Mouse (Mus musculus) embryo, embryonic 11.5 days (tissue): ENCODE results near the gene Il16.
A peak's percentile ranks its signal among the peaks of the same experiment; 100 is the strongest.
"Not testable (repeated sequence)": the region's sequence is repeated elsewhere in the genome, so short reads cannot be mapped to it uniquely, and the experiment has no call there.

Experiments
- DNase-seq: peaks from one replicate; pipeline ENCODE4 v3.0.0-alpha.2; 2012; ENCODE audit warnings: low read depth, low spot score

Il16 gene

DNA sequence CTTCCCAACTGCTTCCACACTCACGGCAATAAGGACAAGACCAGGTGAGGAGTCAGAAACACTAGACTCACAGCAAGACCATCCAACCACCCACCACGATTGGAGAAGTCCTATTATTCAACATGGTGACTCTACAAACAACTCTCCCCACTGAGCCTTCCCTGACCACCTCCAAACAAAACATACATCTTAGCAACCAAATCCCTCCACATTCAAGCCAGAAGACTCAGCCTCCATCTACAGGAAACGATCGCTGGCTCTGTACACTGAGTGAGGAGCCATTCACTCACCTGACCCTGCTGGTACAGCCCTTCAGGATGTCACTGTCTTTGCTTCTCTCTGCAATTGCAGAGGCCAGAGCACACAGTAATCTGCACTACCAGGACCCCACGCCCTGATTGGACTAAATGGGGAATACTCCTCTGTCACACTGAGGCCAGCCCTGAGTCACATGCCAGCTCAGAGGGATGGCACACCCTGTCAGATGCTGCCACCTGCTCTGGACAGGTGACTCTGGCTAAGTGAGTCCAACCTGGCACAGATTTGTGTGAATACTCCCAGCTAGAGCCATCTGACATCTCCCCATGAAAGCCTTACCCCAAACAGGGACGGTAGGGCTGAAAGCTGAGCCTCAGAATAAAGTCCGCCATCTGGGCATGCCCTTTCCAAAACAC lies 10.3 kb downstream of the Il16 start:
- no peak for DNase-seq

DNA sequence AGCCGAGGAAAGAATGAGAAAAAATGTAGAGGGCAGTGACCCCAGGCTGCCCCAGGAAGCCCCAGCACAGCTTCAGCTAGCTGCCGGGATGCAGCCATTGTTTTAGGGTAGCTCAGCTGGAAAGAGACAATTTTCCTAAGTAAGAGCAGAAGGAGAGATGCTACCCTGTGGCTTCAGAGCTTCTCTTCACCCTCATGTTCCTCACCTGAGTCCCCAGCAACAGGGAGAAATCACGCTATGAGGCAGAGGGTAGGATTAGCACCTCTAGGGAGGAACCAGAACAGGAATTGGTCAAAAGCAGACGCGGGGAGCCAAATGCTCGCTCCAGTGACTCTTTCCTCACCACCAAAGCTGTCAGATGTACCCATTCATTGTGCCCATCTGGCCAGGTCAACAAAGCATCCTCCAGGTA lies 10.8 kb downstream of the Il16 start:
- no peak for DNase-seq

DNA sequence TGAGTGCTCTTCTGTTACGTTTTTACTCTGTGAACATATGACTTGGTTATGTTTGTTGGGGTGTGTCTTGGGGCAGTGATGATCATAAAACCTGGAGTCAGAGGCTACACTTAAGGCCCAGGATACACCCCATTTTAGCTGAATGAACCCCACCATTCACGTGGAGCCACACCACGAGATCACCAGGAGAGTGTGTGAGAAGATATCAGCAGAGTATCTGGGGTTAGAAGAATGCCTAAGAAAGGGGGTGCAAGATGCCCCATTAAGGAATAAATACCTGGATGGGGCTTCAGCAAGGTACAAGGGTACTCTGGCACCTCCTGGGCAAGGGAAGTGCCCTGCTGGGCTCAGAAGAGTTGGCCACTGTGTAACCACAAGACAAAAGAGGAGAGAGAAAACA lies 11.3 kb downstream of the Il16 start:
- DNase-seq: no peak

DNA sequence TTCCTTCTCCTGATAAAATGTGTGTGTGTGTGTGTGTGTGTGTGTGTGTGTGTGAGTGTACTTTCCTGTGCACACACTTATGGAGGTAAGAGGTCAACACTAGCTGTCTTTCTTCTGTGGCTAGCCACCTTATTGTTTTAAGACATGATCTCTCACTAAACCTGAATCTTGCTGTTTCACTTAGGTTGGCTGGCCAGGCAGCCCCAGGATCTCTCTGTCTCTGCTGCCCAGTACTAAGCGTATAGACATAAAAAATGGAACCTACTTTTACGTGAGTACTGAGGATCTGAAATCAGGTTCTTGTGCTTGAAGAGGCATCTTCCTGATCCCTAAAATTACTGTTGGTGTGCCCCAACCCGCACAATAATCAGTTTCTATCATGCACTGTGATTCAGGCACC lies 12.7 kb downstream of the Il16 start:
- no peak for DNase-seq

DNA sequence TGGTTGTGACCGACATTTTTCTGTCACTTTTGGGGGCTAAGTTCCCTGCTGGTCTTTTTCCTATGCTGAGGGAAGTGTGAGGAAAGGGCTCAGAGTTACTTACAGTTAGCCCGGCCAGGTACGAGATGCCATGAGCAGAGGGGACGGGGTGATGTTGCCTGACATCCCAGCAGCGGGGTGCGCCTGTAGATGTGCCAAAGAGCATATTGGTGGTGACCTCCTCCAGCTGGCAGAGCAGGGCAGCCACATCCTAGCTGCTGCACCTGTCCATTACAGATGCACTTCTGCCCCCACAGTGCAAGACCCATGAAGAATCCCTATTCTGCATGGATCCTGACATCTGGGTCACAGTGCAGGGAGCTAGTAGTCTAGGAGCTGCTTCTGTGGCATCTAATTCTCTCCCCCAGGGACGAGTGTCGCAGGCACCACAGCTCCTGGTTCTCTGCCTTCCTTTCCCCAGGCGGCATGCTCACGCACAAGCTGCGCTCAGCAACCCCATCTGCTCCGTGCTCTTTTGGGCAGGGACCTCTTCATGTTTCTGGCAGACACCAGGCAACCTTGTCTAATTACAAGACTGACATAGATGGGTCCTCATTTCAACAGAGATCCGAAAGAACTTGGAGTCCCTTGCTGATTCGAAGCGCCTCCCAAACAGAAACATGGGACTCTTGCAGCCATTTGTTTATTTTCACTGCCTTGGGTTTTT lies 13.4 kb downstream of the Il16 start:
- DNase-seq: no peak

DNA sequence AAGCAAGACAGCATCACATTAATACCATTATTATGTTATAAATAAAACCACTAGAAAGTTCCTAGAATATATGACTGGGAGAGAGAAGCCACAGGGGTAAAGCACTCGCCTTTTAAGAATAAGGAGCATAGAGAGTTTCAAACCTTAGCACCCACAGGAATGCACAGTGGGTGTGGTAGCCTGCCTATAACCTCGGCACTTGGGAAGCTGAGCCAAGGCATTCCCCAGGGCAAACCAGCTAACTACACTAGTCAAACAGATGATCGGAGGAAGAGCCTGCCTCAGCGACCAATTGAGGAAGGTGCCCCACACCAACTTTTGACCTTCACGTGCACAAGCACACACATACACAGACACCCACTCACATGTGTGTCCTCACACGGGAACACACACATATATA lies 14.2 kb downstream of the Il16 start:
- DNase-seq: no peak

DNA sequence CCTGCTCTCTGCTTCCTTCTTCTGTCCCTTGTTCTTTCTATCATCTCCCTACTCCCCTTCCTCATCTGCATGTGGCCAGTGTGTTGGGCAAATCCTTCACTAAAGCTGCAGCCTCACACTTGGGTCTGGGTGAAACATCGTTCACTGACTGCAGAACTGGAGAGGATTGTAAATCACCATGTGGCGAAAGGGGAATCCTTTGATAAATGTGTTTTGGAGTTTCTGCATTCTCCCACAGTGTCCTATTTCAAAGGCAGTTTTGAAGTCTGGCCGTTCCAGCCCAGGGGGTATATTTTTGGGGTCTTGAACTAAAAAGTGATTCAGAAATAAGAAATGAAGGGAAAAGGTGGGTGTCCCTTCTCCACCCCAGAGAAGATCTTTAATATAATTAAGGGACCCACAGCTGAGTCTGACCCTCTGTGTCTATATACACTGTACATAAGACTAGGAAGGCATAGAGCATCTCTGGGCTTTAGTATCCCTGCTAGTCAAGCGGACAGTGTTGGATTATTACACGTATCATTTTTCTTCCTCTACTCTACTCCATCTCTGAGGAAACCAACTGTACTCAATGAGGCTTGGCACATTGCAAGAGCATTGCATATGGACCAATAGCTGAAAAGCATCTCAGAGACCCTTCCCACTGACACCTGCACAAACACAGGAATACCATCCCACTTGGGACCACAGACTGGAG lies 18.4 kb downstream of the Il16 start:
- no peak for DNase-seq

DNA sequence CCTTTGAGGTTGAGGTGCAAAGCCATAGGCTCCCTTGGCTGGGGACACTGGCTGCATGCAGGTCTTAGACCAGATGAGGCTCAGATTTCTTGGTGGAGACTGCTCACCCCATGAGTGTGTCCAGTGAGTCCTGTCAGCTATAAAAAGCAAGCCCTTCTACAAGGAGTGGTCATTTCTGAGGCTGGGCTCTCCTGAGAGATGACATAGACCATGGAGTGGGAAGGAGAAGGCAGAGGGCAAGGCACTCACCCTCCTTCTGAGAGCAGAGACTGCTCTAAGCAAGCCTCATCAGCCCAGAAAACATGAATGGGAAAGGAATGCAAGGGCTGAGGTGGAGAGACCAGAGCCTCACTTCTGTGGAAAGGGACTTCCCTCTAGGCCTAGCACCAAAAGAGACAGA lies 19.7 kb downstream of the Il16 start:
- no peak for DNase-seq

DNA sequence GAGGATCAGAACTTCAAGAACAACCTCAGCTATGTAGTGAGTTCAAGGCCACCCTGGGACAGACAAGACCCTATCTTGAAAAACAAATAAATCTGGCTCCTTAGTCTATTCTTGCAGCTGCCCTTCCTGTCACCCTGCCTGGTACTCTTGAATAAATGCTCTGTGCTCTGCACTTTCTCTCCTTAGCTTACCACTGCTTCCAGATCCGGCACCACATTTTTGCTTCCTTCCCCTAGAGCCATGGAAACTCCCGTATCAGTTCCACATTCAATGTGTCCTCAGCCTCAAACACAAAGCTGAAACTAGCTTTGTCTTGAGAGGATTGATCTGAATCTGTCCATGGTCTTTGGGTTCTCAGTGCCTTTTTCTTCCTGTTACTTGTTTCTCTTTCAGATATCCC lies 21.0 kb downstream of the Il16 start:
- DNase-seq: no peak

DNA sequence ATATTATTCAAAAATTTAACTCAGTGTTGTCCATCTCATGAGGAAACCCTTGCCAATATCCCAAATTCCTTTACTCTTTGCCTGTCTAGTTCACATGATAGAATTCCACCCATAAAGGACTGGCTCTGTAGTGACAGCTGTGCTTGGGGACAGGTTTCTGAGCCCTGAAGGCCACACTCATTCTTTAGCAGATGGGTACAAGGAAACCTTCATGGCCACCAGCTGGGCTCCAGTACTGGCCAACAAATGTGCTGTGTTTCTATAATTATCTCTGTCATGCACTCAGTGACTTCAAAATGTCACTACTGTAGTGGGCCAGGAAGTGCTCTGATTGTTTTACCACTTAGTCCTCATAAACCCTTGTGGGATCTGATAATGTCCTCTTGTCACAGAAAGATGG lies 21.6 kb downstream of the Il16 start:
- no peak for DNase-seq

DNA sequence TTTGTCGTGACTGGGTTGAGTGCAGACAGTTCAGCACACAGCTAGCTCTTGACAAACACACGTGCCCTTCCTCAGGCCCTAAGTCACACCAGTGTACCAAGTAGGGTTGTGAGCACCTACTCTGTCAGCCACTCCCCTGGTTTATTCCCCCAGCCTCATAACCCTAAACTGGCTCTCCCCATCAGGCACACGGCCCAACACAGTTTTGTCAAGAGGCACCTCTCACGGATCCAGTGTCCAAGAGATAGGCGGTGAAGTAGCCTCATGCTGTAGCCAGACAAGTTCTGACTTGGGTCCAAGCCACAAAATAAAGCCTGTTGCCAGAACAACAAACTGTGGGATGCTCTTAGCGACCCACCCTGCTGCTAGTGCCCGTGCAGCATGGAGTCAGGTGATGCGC lies 22.3 kb downstream of the Il16 start:
- DNase-seq: no peak

DNA sequence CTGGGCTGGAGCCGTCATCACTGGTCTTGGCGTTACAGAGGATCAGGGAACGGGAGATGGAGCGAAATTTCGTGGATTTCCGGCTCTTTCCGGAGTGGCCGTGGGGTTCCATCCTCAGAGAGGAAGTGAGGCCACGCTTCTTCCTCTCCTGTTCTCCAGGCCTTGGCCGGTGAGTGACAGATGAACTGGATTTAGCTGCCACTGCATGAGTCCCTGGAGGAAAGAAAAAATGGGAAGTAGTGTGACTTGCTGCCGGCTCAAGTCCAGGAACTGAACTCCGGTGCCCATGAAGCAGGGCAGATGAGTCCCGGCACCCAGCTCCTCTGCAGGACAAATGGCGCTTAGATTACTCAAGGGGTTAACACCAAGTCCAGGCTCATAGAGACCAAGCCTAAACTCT lies 23.0 kb downstream of the Il16 start:
- DNase-seq: no peak

DNA sequence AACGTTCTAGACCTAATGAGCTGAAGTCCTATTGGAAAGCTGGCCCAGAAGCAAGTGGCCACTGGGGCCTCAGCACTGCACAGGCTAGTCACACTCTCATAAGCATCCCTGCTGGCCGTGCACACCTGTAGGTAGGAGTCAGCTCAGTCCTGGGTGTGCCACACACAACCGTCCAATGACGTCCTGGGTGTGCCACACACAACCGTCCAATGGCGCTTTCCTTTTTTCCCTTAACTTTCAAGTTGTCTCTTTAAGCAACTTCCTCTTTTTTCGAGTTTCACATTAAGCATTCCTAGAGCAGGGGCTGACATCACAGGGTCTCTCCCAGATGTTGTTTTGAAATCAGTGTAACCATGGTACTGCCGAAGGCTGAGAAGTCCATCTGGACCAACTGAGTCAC lies 25.3 kb downstream of the Il16 start:
- no peak for DNase-seq

DNA sequence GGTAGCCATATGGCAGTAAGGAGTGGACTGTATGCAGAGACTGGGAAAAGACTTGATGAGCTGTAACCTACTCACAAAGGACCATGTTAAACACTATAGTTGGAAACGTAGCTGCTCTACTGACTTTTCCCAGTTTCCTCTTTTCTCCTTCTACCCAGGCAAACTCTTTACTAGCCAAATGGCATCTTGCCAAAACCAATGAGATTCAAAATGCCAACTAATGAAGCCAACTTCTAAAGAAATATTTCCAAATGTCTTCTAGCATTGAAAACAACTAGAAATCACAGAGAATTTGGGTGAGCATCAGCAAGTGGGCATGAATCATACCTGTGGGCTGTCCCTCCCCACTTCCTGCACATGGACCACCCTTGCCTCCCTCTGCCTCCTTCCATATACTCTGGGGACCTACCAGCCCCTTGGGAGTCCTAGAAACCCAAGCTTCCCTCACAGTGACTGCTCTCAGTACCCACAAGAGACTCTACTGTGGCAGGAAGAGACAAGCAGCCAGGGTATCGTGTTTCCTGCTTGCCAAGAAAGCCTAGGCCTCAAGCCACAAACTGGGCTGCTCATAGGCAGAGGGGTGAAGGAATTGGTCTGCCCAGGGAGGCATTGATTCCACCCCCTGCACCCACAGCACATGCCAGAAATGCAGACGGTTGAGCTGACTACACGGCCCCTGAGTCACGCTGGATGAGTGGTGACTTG lies 28.4 kb downstream of the Il16 start:
- no peak for DNase-seq

DNA sequence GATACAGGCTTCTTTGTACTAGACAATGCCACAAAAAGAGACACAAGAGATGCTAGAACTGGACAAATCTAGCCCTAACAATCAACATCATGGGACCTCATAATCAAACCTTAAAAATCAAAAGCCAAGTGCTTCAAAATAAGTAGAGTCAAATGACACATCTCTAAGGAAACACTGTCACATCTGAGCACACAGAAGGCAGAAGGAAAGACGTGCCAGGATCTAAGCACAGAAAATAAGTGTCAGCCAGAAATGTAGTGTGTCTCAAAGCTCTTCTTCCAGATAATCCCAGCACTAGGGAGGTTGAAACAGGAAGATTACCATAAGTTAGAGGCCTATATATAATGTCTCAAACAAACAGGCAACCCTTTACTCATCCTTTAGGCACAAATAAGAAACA lies 31.9 kb downstream of the Il16 start:
- no peak for DNase-seq

DNA sequence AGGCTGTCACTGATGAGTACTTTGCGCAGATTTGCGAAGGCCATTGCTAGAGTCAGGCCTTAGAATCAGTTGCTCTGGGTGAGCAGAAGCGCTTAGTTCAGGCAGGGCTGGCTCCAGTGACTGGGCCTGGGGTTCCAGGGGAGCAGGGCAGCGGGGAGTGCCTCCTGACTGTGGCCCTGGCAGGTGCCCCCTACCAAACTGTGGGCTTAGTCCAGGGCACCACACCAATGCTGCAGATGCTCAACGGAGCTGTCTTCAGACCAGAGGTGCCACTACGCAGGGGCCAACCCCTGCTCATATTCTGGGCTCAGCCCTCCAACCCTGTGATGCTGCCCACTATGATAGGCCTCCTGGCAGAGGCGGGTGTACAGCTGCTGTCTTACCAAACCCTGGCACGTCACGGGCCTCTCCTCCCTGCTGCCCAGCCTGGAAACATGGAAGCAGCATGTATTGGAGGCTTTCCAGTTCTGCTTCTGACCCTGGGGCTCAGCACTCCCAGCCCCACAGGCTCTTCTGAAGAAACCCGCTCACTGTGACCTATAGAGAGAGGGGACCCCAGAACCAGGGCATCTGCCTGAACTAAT lies 33.8 kb downstream of the Il16 start:
- not testable (repeated sequence) for DNase-seq

DNA sequence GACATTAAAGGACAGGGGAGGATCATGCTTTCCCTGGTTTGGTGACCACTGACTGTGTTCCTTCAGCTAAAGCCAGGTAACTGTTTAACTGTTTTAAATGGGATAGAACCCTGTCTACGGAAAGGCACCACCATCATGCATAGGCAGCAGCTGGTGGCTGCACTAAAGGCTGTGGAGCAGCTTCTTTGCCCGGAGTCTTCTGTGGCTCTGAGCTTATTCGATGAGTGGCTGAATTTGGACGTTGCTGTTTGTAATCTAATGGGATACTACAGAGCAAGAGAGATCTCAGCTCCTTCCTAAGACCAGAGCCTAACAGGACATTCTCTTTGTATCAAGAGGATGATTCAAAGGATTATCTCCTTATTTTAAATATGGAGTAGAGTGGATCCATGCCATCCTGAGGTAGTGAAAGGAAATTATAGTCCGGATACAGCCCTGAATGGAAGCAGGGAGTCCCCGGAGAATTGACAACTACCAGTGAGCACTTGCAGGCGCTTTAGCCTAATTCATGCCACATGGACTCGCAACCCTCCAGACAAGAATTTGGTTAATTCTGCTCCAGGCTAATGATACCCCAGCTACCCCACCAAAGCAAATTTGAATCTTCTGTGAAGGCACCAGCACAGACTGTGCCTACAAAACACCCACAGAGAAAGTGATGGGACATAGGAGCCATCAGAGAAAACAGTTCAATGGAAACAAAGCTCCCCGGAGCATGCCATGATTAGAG lies 42.3 kb downstream of the Il16 start:
- peak; percentile 9 for DNase-seq

DNA sequence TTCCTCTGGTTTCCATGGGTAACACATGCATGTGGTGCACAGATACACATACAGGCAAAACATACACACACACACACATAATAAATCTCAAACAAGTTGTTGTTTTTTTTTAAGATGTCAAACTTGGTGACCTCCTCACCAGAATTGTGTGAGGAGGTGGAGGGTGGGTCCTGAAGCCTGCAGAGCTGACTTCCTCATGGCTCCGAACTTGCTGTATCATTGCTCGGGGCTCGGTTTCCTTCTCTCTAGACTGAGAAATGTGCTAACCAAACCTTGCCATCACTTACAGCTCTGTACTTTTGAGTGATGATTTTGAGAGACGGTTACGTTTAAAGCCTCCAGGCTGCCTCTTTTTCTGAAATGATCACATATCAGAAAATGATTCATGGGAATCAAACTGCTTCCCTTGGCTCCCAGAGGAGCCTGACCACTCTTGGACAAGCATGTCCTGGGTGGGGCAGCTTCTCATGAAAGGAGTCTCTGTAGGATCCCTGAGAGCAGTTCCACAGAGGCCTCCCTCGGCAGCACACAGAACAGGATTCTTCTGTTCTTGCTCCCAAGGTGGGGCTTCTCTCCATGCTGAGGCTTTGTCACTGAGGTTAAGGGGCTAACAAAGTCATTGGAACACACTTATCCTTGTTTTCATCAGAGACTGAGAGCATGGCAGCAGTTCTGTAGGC lies 46.3 kb downstream of the Il16 start:
- DNase-seq: no peak

DNA sequence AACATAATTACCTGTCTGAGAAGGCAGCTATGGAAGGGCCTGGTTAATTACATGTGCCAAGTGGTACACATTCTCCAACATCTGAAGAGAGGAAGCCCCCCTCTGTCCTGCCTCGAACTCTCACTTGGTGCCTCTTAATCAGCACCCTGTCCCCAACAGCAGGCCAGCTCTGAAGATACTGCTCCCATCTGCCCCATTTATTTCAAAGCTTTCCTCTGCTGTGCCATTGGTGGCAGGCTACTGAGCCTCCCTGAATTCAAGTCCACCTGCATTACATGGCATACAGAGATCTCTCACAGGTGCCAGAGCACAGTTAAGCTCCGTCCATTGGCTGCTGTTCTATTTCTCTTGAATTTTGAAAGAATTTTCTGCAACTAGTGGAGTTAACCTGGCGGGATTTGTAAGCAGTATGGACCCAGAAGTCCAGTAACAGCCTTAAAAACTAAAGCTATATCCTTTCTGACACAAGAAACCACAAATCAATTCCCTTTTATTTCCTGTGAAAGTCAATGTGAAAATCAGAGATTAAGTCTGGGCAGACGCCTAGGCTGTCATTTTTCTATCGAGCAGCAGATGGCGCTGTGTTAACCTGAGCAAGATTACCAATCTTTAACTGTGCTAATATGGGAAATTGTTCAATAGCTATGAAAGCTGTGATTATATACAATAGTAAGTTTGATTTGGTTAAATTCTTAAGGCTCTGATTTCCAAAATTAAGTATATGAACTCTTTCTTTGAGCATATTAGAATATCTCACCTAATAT lies 49.9 kb downstream of the Il16 start:
- DNase-seq: peak; percentile 22
